Mouse (Mus musculus): ENCODE data around the gene Tanc2. TPM values are rescaled to one million over a fixed set of nuclear protein-coding genes. Genes with fewer than 3 reads are reported as not detected.

Tanc2 gene
- polyA plus RNA-seq, 1 experiment = 0.03 TPM

DNA sequence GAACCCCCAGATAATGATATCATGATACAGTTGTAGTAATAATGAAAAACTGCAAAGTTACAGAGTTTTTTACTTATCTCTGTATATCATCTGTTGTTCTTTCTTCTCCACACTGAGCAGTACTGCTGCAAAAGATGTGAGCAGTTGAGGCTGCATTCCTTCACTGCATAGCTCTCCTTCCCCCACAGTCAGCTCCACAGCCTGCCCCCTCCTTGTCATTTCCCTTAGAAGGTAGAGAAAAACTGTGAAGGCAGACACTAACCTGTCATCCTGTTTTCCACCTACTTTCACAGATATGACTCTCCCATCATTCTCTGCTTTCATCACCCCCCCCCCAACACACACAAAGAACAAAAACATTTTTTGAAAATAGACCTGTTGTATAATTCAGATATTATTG lies 248.2 kb downstream of the Tanc2 start:
- H3K36me3 ChIP-seq (ENCODE audit: control insufficient read depth) = no peaks in the 10 kb centered on the region
- H3K9me3 ChIP-seq (ENCODE audit: control insufficient read depth, low read length) = no peaks in the 10 kb centered on the region
- no peak for TF ChIP-seq GATA1 (IDR thresholded peaks at IDR 0.05; ENCODE audit: low read length)
- H3K4me1 ChIP-seq (ENCODE audit: control insufficient read depth) = peaks cover 33% of the 10 kb centered on the region
- no peaks in the 10 kb centered on the region for H3K27me3 ChIP-seq (ENCODE audit: control insufficient read depth)
- no peak overlapping the region for H3K4me3 ChIP-seq (replicated peaks)

DNA sequence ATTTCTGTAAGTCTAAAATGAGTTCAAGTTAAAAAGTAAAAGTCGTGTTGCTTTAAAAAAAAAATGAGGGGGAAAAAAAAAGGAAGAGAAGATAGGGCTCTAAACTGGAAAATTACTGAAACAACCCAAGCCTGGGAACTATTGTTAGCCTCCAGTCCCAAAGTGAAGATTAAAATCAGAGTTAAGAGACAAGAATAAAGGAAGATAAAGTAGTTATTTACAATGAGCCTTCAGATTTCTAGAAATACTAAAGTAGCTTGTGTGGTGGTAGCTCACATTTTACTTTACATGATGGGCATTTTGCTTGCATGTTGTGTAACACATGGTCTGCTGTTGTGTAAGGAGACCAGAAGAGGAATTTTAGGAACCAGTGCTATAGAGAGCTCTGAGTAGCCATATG lies 256.1 kb downstream of the Tanc2 start:
- no peak overlapping the region for H3K4me3 ChIP-seq (replicated peaks)
- H3K9me3 ChIP-seq (ENCODE audit: control insufficient read depth, low read length) = no peaks in the 10 kb centered on the region
- no peaks in the 10 kb centered on the region for H3K27me3 ChIP-seq (ENCODE audit: control insufficient read depth)
- no peaks in the 10 kb centered on the region for H3K36me3 ChIP-seq (ENCODE audit: control insufficient read depth)
- TF ChIP-seq GATA1 (IDR thresholded peaks at IDR 0.05; ENCODE audit: low read length) (no peak), TAL1 (IDR thresholded peaks at IDR 0.05; ENCODE audit: low read length) (no peak)
- H3K4me1 ChIP-seq (ENCODE audit: control insufficient read depth) = no peaks in the 10 kb centered on the region

DNA sequence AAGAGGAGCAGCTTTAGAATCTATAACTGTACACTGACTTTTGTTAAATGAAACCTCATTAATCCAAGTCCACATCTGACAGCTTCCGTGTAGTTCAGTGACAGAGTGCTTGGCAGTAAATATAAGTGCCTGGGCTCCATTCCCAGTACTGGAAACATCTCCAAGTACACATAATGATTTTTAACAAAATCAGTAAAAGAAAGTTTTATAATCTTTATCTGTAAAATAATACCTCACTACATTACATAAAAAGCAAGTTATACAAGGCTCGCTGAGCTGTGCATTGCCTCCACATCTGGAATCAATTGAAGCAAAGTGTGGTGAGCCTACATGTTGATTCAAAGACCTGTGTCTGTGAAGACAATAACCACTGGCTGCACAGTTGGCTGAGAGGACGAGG lies 265.7 kb downstream of the Tanc2 start:
- no peaks in the 10 kb centered on the region for H3K36me3 ChIP-seq (ENCODE audit: control insufficient read depth)
- H3K9me3 ChIP-seq (ENCODE audit: control insufficient read depth, low read length) = no peaks in the 10 kb centered on the region
- no peaks in the 10 kb centered on the region for H3K4me1 ChIP-seq (ENCODE audit: control insufficient read depth)
- no peak for TF ChIP-seq TAL1 (IDR thresholded peaks at IDR 0.05; ENCODE audit: low read length)
- no peak for TF ChIP-seq GATA1 (IDR thresholded peaks at IDR 0.05; ENCODE audit: low read length)
- H3K4me3 ChIP-seq (replicated peaks) = no peak overlapping the region
- no peaks in the 10 kb centered on the region for H3K27me3 ChIP-seq (ENCODE audit: control insufficient read depth)

DNA sequence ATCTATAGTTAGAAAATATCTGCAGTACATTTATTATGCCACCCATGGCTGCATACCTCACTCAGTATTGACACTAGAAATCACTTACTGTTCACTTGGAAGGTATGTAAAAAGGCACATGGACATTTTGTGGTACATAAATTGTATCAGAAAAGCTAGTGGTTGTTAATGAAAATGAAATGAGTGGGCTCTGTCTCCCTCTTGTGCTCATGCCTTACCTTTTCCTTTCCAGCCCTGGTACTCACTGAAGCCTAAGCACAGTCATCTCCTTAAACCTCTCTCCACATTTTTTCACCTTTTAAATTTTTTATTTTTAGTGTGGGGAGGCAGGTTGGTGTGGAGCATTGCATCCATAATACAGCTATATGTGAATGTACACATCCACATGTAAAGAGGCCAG lies 268.3 kb downstream of the Tanc2 start:
- Histone ChIP-seq H3K4me3 (replicated peaks) (no peak overlapping the region), H3K4me1 (ENCODE audit: control insufficient read depth) (no peaks in the 10 kb centered on the region), H3K9me3 (ENCODE audit: control insufficient read depth, low read length) (no peaks in the 10 kb centered on the region), H3K36me3 (ENCODE audit: control insufficient read depth) (no peaks in the 10 kb centered on the region), H3K27me3 (ENCODE audit: control insufficient read depth) (no peaks in the 10 kb centered on the region)
- TF ChIP-seq TAL1 (IDR thresholded peaks at IDR 0.05; ENCODE audit: low read length) (no peak), GATA1 (IDR thresholded peaks at IDR 0.05; ENCODE audit: low read length) (no peak)

DNA sequence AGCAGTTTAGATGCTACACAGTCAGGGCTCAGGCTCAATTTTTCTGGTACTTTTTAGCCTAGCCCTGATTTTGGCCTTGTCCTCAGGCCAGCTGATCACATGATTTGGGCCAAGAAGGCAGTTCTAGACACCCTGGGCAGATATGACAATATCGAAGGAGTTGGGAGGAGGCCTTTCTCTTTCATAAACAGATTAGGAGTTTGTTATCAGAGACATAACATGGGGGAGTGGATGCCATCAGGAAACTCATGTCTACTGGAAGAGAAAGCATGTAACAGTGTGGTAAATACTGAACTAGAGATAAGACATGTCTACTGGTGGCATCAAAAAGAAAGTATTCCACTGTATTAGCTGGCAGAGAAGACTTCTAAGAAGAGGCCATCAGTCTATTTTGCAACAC lies 295.8 kb downstream of the Tanc2 start:
- Histone ChIP-seq H3K4me1 (ENCODE audit: control insufficient read depth) (peaks cover 5% of the 10 kb centered on the region), H3K9me3 (ENCODE audit: control insufficient read depth, low read length) (no peaks in the 10 kb centered on the region), H3K36me3 (ENCODE audit: control insufficient read depth) (no peaks in the 10 kb centered on the region), H3K27me3 (ENCODE audit: control insufficient read depth) (no peaks in the 10 kb centered on the region), H3K4me3 (replicated peaks) (no peak overlapping the region)
- no peak for TF ChIP-seq GATA1 (IDR thresholded peaks at IDR 0.05; ENCODE audit: low read length)
- no peak for TF ChIP-seq TAL1 (IDR thresholded peaks at IDR 0.05; ENCODE audit: low read length)

DNA sequence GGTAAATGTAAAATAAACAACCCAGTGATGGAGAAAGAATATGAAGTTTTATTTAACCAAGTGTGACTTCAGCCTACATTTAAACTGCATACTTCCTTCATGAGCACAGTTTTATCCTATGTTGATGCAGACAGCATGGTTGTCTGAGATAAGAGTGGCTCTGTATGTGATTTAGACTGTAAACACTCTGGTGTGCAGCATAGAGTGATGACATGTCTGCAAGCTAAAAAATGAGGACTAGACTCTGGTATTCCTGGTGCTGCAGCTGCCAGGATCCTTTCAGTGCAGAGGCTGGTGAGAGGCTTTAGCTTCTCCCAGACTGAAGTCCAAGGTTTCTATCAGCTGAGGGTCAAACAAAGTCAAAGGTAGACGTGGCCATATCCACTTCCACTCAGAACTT lies 297.5 kb downstream of the Tanc2 start:
- Histone ChIP-seq H3K9me3 (ENCODE audit: control insufficient read depth, low read length) (no peaks in the 10 kb centered on the region), H3K27me3 (ENCODE audit: control insufficient read depth) (no peaks in the 10 kb centered on the region), H3K4me3 (replicated peaks) (no peak overlapping the region), H3K4me1 (ENCODE audit: control insufficient read depth) (peaks cover 5% of the 10 kb centered on the region), H3K36me3 (ENCODE audit: control insufficient read depth) (no peaks in the 10 kb centered on the region)
- TF ChIP-seq GATA1 (IDR thresholded peaks at IDR 0.05; ENCODE audit: low read length) (no peak), TAL1 (IDR thresholded peaks at IDR 0.05; ENCODE audit: low read length) (no peak)

DNA sequence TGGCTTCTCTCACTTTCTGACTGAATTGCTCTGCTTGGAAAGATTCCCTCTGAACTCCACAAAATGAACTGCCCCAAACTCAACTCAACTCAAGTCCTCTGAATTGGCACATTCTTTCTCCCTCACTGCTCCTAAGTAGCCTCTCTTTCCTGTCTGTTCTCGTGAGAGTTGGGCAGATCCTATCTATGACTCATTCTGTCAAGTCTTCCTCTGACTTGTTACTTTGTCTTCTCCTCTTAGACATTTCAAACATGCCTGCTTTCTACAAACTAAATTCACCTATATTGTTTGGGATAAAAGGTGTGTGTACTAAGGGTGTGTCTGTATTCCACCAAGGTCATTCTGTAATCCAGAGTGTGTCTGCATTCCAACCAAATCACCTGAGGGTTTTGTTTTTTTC lies 309.4 kb downstream of the Tanc2 start:
- TF ChIP-seq GATA1 (IDR thresholded peaks at IDR 0.05; ENCODE audit: low read length) (no peak), TAL1 (IDR thresholded peaks at IDR 0.05; ENCODE audit: low read length) (no peak)
- H3K9me3 ChIP-seq (ENCODE audit: control insufficient read depth, low read length) = no peaks in the 10 kb centered on the region
- no peaks in the 10 kb centered on the region for H3K36me3 ChIP-seq (ENCODE audit: control insufficient read depth)
- no peaks in the 10 kb centered on the region for H3K27me3 ChIP-seq (ENCODE audit: control insufficient read depth)
- no peak overlapping the region for H3K4me3 ChIP-seq (replicated peaks)
- no peaks in the 10 kb centered on the region for H3K4me1 ChIP-seq (ENCODE audit: control insufficient read depth)

DNA sequence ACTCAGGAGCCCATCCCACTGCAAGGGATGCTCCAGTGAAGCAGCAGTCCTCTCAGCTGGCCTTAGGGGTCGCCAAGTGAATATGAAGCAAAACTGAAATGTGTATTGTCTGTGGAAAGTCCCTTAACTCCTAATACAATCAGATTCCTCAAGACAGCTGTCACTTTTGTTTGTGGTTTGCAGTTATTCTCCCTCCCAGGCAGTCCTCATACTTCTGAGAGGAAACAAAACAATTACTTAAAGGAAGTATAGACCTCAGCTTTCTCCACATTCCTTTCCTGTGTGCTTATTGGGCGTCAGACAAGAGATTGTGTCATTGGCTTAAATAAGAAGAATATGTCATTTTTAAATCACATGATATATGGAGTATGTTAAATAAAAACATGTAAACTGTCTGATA lies 311.7 kb downstream of the Tanc2 start:
- Histone ChIP-seq H3K9me3 (ENCODE audit: control insufficient read depth, low read length) (no peaks in the 10 kb centered on the region), H3K36me3 (ENCODE audit: control insufficient read depth) (no peaks in the 10 kb centered on the region), H3K27me3 (ENCODE audit: control insufficient read depth) (no peaks in the 10 kb centered on the region), H3K4me3 (replicated peaks) (no peak overlapping the region), H3K4me1 (ENCODE audit: control insufficient read depth) (no peaks in the 10 kb centered on the region)
- TF ChIP-seq TAL1 (IDR thresholded peaks at IDR 0.05; ENCODE audit: low read length) = no peak
- TF ChIP-seq GATA1 (IDR thresholded peaks at IDR 0.05; ENCODE audit: low read length) = no peak

DNA sequence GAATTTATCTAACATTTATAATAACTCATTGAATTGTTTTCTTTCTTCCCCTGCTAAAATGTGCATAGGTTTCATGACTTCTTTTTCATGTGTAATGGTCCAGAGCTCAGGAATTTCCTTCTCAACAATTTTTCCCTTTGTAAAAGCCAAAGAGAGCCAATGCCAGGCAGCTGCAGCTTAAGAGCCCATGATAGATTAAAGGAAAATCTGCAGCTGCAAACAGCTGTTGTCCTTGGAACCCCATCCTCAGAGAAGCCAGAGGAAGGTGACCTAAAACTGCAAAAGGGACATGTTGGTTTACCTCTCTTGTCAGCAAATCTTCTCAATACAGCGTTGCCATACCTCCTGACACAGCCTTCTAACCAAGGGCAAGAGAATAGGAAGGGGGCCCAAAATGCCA lies 313.2 kb downstream of the Tanc2 start:
- H3K27me3 ChIP-seq (ENCODE audit: control insufficient read depth) = no peaks in the 10 kb centered on the region
- H3K36me3 ChIP-seq (ENCODE audit: control insufficient read depth) = no peaks in the 10 kb centered on the region
- no peak overlapping the region for H3K4me3 ChIP-seq (replicated peaks)
- TF ChIP-seq GATA1 (IDR thresholded peaks at IDR 0.05; ENCODE audit: low read length) = no peak
- no peak for TF ChIP-seq TAL1 (IDR thresholded peaks at IDR 0.05; ENCODE audit: low read length)
- no peaks in the 10 kb centered on the region for H3K9me3 ChIP-seq (ENCODE audit: control insufficient read depth, low read length)
- H3K4me1 ChIP-seq (ENCODE audit: control insufficient read depth) = no peaks in the 10 kb centered on the region

DNA sequence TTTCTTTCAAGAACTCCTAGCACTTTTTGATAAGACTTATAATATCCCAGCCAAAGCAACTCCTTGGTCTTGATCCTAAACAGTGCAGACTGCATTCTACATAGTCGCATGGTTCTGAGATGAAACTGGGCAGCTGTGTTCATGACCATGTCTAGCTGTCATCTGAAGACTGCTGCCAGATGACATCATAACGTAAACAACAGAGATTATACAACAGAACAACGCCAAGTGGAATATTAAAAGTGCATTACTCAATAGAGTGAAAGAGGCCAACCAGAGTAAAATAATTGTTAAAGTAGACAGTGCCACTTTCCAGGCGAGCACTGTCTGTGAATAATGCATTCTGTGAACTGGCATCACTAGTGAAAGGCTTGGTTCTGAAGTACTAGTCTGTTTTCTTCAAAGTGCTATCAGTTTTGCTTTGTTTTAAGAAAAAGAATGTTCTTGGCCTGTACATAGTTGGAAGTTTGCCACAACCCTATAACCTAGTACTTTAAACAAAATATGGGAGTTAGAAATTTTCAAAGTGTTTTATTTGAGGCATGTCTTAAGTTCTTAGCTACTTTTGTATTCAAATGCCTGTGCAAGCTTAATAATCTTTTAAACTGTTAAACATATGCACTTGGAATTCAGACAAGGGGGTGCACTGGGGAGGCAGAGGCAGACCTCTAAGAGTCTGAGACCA lies 315.9 kb downstream of the Tanc2 start:
- no peaks in the 10 kb centered on the region for H3K27me3 ChIP-seq (ENCODE audit: control insufficient read depth)
- H3K4me1 ChIP-seq (ENCODE audit: control insufficient read depth) = no peaks in the 10 kb centered on the region
- no peaks in the 10 kb centered on the region for H3K9me3 ChIP-seq (ENCODE audit: control insufficient read depth, low read length)
- no peaks in the 10 kb centered on the region for H3K36me3 ChIP-seq (ENCODE audit: control insufficient read depth)
- no peak overlapping the region for H3K4me3 ChIP-seq (replicated peaks)
- TF ChIP-seq TAL1 (IDR thresholded peaks at IDR 0.05; ENCODE audit: low read length) = no peak
- TF ChIP-seq GATA1 (IDR thresholded peaks at IDR 0.05; ENCODE audit: low read length) = no peak

All from erythroblast, embryonic 14.5 days (primary cell).